ENCODE assay signal across 20 mouse cellular contexts in the genomic region with DNA sequence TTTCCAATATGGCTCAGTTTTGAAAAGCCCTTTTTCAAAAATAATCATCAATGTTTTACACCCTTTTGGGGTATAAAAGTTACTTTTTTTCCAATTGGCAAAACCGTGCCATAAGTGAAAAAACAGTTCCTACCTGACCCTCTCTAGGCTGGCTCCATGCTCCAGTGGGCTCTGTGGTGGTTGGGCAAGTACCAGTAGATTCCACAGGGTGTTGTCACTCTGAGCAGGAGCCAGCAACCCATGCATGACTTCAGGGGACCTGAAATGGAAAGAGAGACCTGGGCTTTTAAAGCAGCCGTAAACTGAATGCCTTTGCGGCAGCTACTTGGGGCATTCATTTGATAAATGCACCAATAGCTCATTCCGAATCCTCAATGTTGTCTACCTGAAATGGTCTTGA.
A peak's percentile ranks its signal among the peaks of the same experiment; 100 is the strongest.
DNase-seq lines count a peak whose midpoint lies in the region; ATAC-seq and TF ChIP-seq lines count a peak whose summit lies in the region.
"Had no signal": no experiment of that assay in that cellular context is flagged by ENCODE, and none has a peak within 500 bp of the region (broad histone marks: within the 10 kb centered on the region; RNA-seq: fewer than 3 reads in every experiment).

No protein-coding gene starts in this region.

- peak; percentile 10 for DNase-seq in CH12.LX (ENCODE audit: extremely low read depth)
- DNase-seq in Patski (ENCODE audit: low read depth, low spot score) = peak; percentile 31
- peak; percentile 17 for DNase-seq in kidney, postnatal 0 days (ENCODE audit: low spot score)
- DNase-seq in kidney, postnatal 36 days = peak; percentile 50 to 53
- no peak for DNase-seq in thymus, postnatal 25 days
- DNase-seq in midbrain, embryonic 14.5 days = no peak
- DNase-seq: adrenal gland, postnatal 10 days; cerebellum, adult 11 months; cerebellum, adult 8-10 months; cerebellum, postnatal 14 days; forebrain, postnatal 0 days; gastrocnemius, postnatal 14 days; heart, adult 2 months; heart, postnatal 14 days had no signal

- POLR2A ChIA-PET in Patski (lab: Charles Lee) = interaction anchor here (0.7 kb wide), 1 partner anchor 90 kb away, joined by 3 read pairs; no protein-coding TSS in a partner anchor

- H3K36me3 ChIP-seq in CH12.LX (replicated peaks in 1 of 2; ENCODE audit: control insufficient read depth in 1 of 2, insufficient read depth in 1 of 2, low read length in 1 of 2) = no peaks in the 10 kb centered on the region
- H3K36me3 ChIP-seq in kidney, postnatal 0 days (ENCODE audit: insufficient read depth, low read length) = no peaks in the 10 kb centered on the region
- no peaks in the 10 kb centered on the region for H3K36me3 ChIP-seq in midbrain, embryonic 14.5 days (ENCODE audit: control insufficient read depth, insufficient read depth, low read length)
- H3K36me3 ChIP-seq: embryonic facial prominence, embryonic 13.5 days; forebrain, embryonic 12.5 days; hindbrain, embryonic 13.5 days had no signal

- no peak overlapping the region for H3K4me2 ChIP-seq in CH12.LX (ENCODE audit: insufficient read depth, low read depth, poor library complexity, severe bottlenecking)
- H3K4me2 ChIP-seq in kidney, postnatal 0 days (ENCODE audit: low read length) = no peak overlapping the region
- no peak overlapping the region for H3K4me2 ChIP-seq in midbrain, embryonic 14.5 days (ENCODE audit: low read length)
- H3K4me2 ChIP-seq: embryonic facial prominence, embryonic 13.5 days; forebrain, embryonic 12.5 days; heart, embryonic 11.5 days; heart, embryonic 15.5 days; hindbrain, embryonic 13.5 days had no signal

- TF ChIP-seq POLR2A in CH12.LX (IDR thresholded peaks at IDR 0.05; ENCODE audit: low read depth, low read length) = no peak

- no peak for TF ChIP-seq EP300 in CH12.LX (IDR thresholded peaks at IDR 0.05; ENCODE audit: low read length)

- H3K9me3 ChIP-seq in CH12.LX (replicated peaks; ENCODE audit: low read length) = no peaks in the 10 kb centered on the region
- no peaks in the 10 kb centered on the region for H3K9me3 ChIP-seq in kidney, postnatal 0 days (replicated peaks; ENCODE audit: low read length)
- no peaks in the 10 kb centered on the region for H3K9me3 ChIP-seq in midbrain, embryonic 14.5 days (ENCODE audit: control insufficient read depth, low read length)
- H3K9me3 ChIP-seq: embryonic facial prominence, embryonic 13.5 days; forebrain, embryonic 12.5 days; heart, embryonic 15.5 days; hindbrain, embryonic 13.5 days had no signal

- TF ChIP-seq CTCF in CH12.LX (conservative IDR thresholded peaks at IDR 0.05 in 1 of 2, IDR thresholded peaks at IDR 0.05 in 1 of 2; ENCODE audit: low read depth in 2 of 2, low read length in 2 of 2) (no peak), Patski (IDR thresholded peaks at IDR 0.05) (no peak)
- no peak for TF ChIP-seq CTCF in kidney, postnatal 0 days (IDR thresholded peaks at IDR 0.05; ENCODE audit: low read depth)

- no peaks in the 10 kb centered on the region for H3K27me3 ChIP-seq in CH12.LX (replicated peaks)
- no peaks in the 10 kb centered on the region for H3K27me3 ChIP-seq in Patski
- H3K27me3 ChIP-seq in kidney, postnatal 0 days (ENCODE audit: insufficient read depth, low read length) = no peaks in the 10 kb centered on the region
- no peaks in the 10 kb centered on the region for H3K27me3 ChIP-seq in midbrain, embryonic 14.5 days (ENCODE audit: control insufficient read depth, insufficient read depth, low read length)
- H3K27me3 ChIP-seq: embryonic facial prominence, embryonic 13.5 days; forebrain, embryonic 12.5 days; heart, embryonic 15.5 days; hindbrain, embryonic 13.5 days had no signal

- ATAC-seq in Patski = peak; percentile 95
- peak; percentile 91; the same call in 1 of the 2 replicates for ATAC-seq in kidney, postnatal 0 days (replicated peaks; ENCODE audit: low FRiP score, low read depth)
- no peak for ATAC-seq in monocyte, adult 5-6 weeks (replicated peaks; ENCODE audit: insufficient number of reproducible peaks, low FRiP score, low TSS enrichment, poor library complexity, severe bottlenecking)
- ATAC-seq in midbrain, embryonic 14.5 days (ENCODE audit: low FRiP score, low TSS enrichment) = no peak
- ATAC-seq: forebrain, postnatal 0 days had no signal

- 66% methylated on average over 4 of the region's 4 CpGs for WGBS in kidney, postnatal 0 days
- 85% methylated on average over 4 of the region's 4 CpGs for WGBS in midbrain, embryonic 14.5 days

- CTCF ChIA-PET in Patski (lab: Charles Lee) = interaction anchor here (1.1 kb wide), 1 partner anchor 16 kb away, joined by 4 read pairs; no protein-coding TSS in a partner anchor

- H3K9ac ChIP-seq in CH12.LX (ENCODE audit: insufficient read depth, low read depth) = no peak overlapping the region
- H3K9ac ChIP-seq in kidney, postnatal 0 days (ENCODE audit: low read depth, low read length) = no peak overlapping the region
- no peak overlapping the region for H3K9ac ChIP-seq in midbrain, embryonic 14.5 days (replicated peaks; ENCODE audit: low read length)
- H3K9ac ChIP-seq: embryonic facial prominence, embryonic 13.5 days; forebrain, embryonic 12.5 days; forebrain, postnatal 0 days; heart, embryonic 15.5 days; hindbrain, embryonic 13.5 days had no signal

- dilution Hi-C loops in CH12.LX (cut with MboI; ENCODE audit: extremely low pct_ligation_motif_present, extremely low pct_unique_long_range_greater_than_20kb, low sequenced_read_pairs) = no loop called here

- in situ Hi-C loops in CH12.LX (cut with MboI; ENCODE audit: low pct_ligation_motif_present, low pct_unique_long_range_greater_than_20kb, low sequenced_read_pairs) (no loop called here), Patski (cut with MboI; ENCODE audit: low pct_unique_long_range_greater_than_20kb) (loop anchor here (5.0 kb wide), 1 partner anchor 126 kb away; no protein-coding TSS in a partner anchor)

- TF ChIP-seq RAD21 in CH12.LX (IDR thresholded peaks at IDR 0.05; ENCODE audit: low read depth, low read length) = no peak

- peaks cover 0 to 6% of the 10 kb centered on the region in 2 experiments; a peak in 2 of 4 replicates for H3K4me1 ChIP-seq in CH12.LX (ENCODE audit: control insufficient read depth in 1 of 2, insufficient read depth in 2 of 2)
- H3K4me1 ChIP-seq in kidney, postnatal 0 days (replicated peaks; ENCODE audit: insufficient read depth, low read length) = no peaks in the 10 kb centered on the region
- H3K4me1 ChIP-seq in midbrain, embryonic 14.5 days (ENCODE audit: control insufficient read depth, insufficient read depth, low read length) = no peaks in the 10 kb centered on the region
- H3K4me1 ChIP-seq: embryonic facial prominence, embryonic 13.5 days; forebrain, embryonic 12.5 days; heart, embryonic 15.5 days; hindbrain, embryonic 13.5 days had no signal

- H3K27ac ChIP-seq in CH12.LX (ENCODE audit: insufficient read depth, low read depth) = no peak overlapping the region
- no peak overlapping the region for H3K27ac ChIP-seq in kidney, postnatal 0 days
- no peak overlapping the region for H3K27ac ChIP-seq in midbrain, embryonic 14.5 days (replicated peaks; ENCODE audit: low read depth, low read length)
- H3K27ac ChIP-seq: embryonic facial prominence, embryonic 13.5 days; forebrain, embryonic 12.5 days; heart, adult 2 months; heart, embryonic 15.5 days; hindbrain, embryonic 13.5 days had no signal

- H3K4me3 ChIP-seq in CH12.LX (replicated peaks in 1 of 3; ENCODE audit: low read depth in 2 of 3, low read length in 2 of 3, poor library complexity in 1 of 3) = no peak overlapping the region
- H3K4me3 ChIP-seq in kidney, postnatal 0 days (replicated peaks; ENCODE audit: low read depth, low read length) = no peak overlapping the region
- no peak overlapping the region for H3K4me3 ChIP-seq in midbrain, embryonic 14.5 days (replicated peaks; ENCODE audit: low read depth, low read length)
- H3K4me3 ChIP-seq: embryonic facial prominence, embryonic 13.5 days; forebrain, embryonic 12.5 days; heart, adult 2 months; heart, embryonic 15.5 days; hindbrain, embryonic 13.5 days had no signal

- no peaks in the 10 kb centered on the region for H3K79me2 ChIP-seq in CH12.LX (replicated peaks; ENCODE audit: control insufficient read depth, extremely low read depth, insufficient read depth, poor library complexity, severe bottlenecking)

TF ChIP-seq in CH12.LX, 34 proteins besides CTCF, POLR2A, EP300 and RAD21:
- TF ChIP-seq KAT2A (IDR thresholded peaks at IDR 0.05; ENCODE audit: insufficient replicate concordance, low read length) (no peak), RCOR1 (conservative IDR thresholded peaks at IDR 0.05; ENCODE audit: low read depth, low read length) (no peak), IRF4 (IDR thresholded peaks at IDR 0.05; ENCODE audit: low read depth, low read length) (no peak), ETS1 (conservative IDR thresholded peaks at IDR 0.05; ENCODE audit: low read depth, low read length) (no peak), ZKSCAN1 (IDR thresholded peaks at IDR 0.05; ENCODE audit: borderline replicate concordance, low read depth, low read length) (no peak)
TF ChIP-seq in CH12.LX: peak in this region for 0.

Comparison
In these comparisons a context has a peak if more than half of its experiments do, and no peak if none do; other contexts are left out.
1. DNase-seq: peak in CH12.LX (single experiment), Patski (single experiment), kidney, postnatal 0 days (single experiment) and kidney, postnatal 36 days (2 of 2); none in thymus, postnatal 25 days (single experiment) and midbrain, embryonic 14.5 days (single experiment).
2. ATAC-seq: peak in Patski (single experiment) and kidney, postnatal 0 days (single experiment); none in monocyte, adult 5-6 weeks (single experiment) and midbrain, embryonic 14.5 days (single experiment).